In genomic region chr15:86113342-86113710, GRCm38 (mm10) we compare ENCODE assay signal across 9 mouse cellular contexts. TPM values are rescaled to one million over a fixed set of nuclear protein-coding genes. Genes with fewer than 3 reads are reported as not detected.
DNase-seq lines count a peak whose midpoint lies in the region; ATAC-seq lines count a peak whose summit lies in the region.
"Had no signal": no experiment of that assay in that cellular context is flagged by ENCODE, and none has a peak within 500 bp of the region (broad histone marks: within the 10 kb centered on the region; RNA-seq: fewer than 3 reads in every experiment).

No protein-coding gene starts in this region.

- 0 out of 2 replicates have a peak overlapping the region, but pooled peaks have one; percentile 25 for H3K9ac ChIP-seq in heart, embryonic 15.5 days
- peak overlapping the region; percentile 46 for H3K9ac ChIP-seq in forebrain, embryonic 13.5 days

- DNase-seq in heart, adult 9 months (ENCODE audit: low spot score in 2 of 2), result no peak
- DNase-seq in ES-CJ7 (ENCODE audit: low read depth, low spot score), result peak; percentile 47
- DNase-seq in lung, postnatal 10 days, result peak; percentile 40
- DNase-seq in spleen, adult 12 weeks (ENCODE audit: low spot score), result no peak
- no peak for DNase-seq in spleen, adult 18-20 months
- no peak for DNase-seq in left cerebral cortex, postnatal 14 days (ENCODE audit: low spot score in 2 of 2)

- peak overlapping the region; percentile 72 for H3K27ac ChIP-seq in heart, embryonic 15.5 days
- H3K27ac ChIP-seq in forebrain, embryonic 13.5 days, result peak overlapping the region; percentile 89

- ATAC-seq in heart, embryonic 15.5 days (replicated peaks; ENCODE audit: insufficient number of reproducible peaks, insufficient read depth, low FRiP score, low read depth), result no peak
- ATAC-seq in forebrain, embryonic 13.5 days, result peak; percentile 44

- peaks cover 87% of the 10 kb centered on the region for H3K4me1 ChIP-seq in heart, embryonic 15.5 days (replicated peaks)
- peaks cover 65% of the 10 kb centered on the region for H3K4me1 ChIP-seq in forebrain, embryonic 13.5 days

- H3K36me3 ChIP-seq in heart, embryonic 15.5 days, result no peaks in the 10 kb centered on the region
- peaks cover 4% of the 10 kb centered on the region for H3K36me3 ChIP-seq in forebrain, embryonic 13.5 days (ENCODE audit: poor library complexity, severe bottlenecking)

- WGBS in heart, embryonic 15.5 days, result 14% methylated on average over 9 of the region's 9 CpGs
- WGBS in forebrain, embryonic 13.5 days, result 4% methylated on average over 9 of the region's 9 CpGs

- H3K4me2 ChIP-seq in heart, embryonic 15.5 days, result peak overlapping the region; percentile 28
- peak overlapping the region; percentile 32 for H3K4me2 ChIP-seq in forebrain, embryonic 13.5 days

- no peaks in the 10 kb centered on the region for H3K9me3 ChIP-seq in heart, embryonic 15.5 days (replicated peaks)
- H3K9me3 ChIP-seq in forebrain, embryonic 13.5 days (replicated peaks), result no peaks in the 10 kb centered on the region
- H3K9me3 ChIP-seq: G1E had no signal

- no peaks in the 10 kb centered on the region for H3K27me3 ChIP-seq in heart, embryonic 15.5 days
- no peaks in the 10 kb centered on the region for H3K27me3 ChIP-seq in forebrain, embryonic 13.5 days

- intact Hi-C loops in left cerebral cortex, postnatal 14 days (cut with DNase I), result no loop called here

- H3K4me3 ChIP-seq in heart, embryonic 15.5 days, result no peak overlapping the region
- no peak overlapping the region for H3K4me3 ChIP-seq in forebrain, embryonic 13.5 days

RNA-seq across cellular contexts. Expression of gene Gramd4, which starts 55.8 kb away (rescaled TPM):
- 16.9 and 19.5 TPM in 2 replicates for polyA plus RNA-seq in heart, embryonic 15.5 days (2015; fragmentation: Nextera tagmentation; extraction: Ambion mirVana)
- polyA plus RNA-seq in forebrain, embryonic 13.5 days (2015; fragmentation: Nextera tagmentation; extraction: Ambion mirVana), result 30.1 and 31.6 TPM in 2 replicates
- total RNA-seq in left cerebral cortex, postnatal 14 days (2021), result 10 to 100 TPM; 37.2 to 44.3 TPM

Comparison
In these comparisons a context has a peak if more than half of its experiments do, and no peak if none do; other contexts are left out.
1. DNase-seq: peak in ES-CJ7 (single experiment) and lung, postnatal 10 days (single experiment); none in heart, adult 9 months (0 of 2), spleen, adult 12 weeks (single experiment), spleen, adult 18-20 months (0 of 2) and left cerebral cortex, postnatal 14 days (0 of 2).